Mouse (Mus musculus) stomach, postnatal 0 days (tissue): ENCODE measurements around the gene Dhx38.

Experiments used
- CTCF ChIP-seq: IDR thresholded peaks from 2 replicates; pipeline ENCODE4 v1.5.1; 2016; ENCODE audit warnings: antibody characterized with exemption, low read depth, mild to moderate bottlenecking, moderate library complexity
- EP300 ChIP-seq: optimal IDR thresholded peaks from 2 replicates; pipeline ENCODE3; 2016; ENCODE audit warnings: antibody characterized with exemption

- peak; percentile 66 for TF ChIP-seq CTCF
- no peak for TF ChIP-seq EP300
Measured at GRCm38 (mm10) chr8:109535140-109535990, 30.3 kb downstream of the Dhx38 start.
